Mouse (Mus musculus) urinary bladder, adult 2 months (tissue): ENCODE data around the gene Gm49394. TPM values are rescaled to one million over a fixed set of nuclear protein-coding genes. Genes with fewer than 3 reads are reported as not detected.

Source experiments
- DNase-seq: peaks from one replicate; pipeline ENCODE4 v3.0.0; 2022; ENCODE audit warnings: low spot score
- polyA plus RNA-seq: library from polyadenylated mRNA; depleted of rRNA; stranded (reverse); fragments of >200 nt; gene quantifications from 2 replicates; pipeline ENCODE4 v1.2.3, GENCODE M21; 2012; rRNA removed

Gm49394 gene
- polyA plus RNA-seq, 1 experiment: not detected

GRCm38 (mm10) chr7:142659181-142659681 lies 10.5 kb downstream of the Gm49394 start:
- DNase-seq: no peak

- DNase-seq: no peak
Observed at GRCm38 (mm10) chr7:142658681-142659180, 11.0 kb downstream of the Gm49394 start.

GRCm38 (mm10) chr7:142657821-142658614 lies 11.7 kb downstream of the Gm49394 start:
- DNase-seq: no peak

GRCm38 (mm10) chr7:142657341-142657791 lies 12.4 kb downstream of the Gm49394 start:
- no peak for DNase-seq

GRCm38 (mm10) chr7:142656055-142656454 lies 13.7 kb downstream of the Gm49394 start:
- DNase-seq: no peak

- no peak for DNase-seq
Observed at GRCm38 (mm10) chr7:142655633-142656032, 14.1 kb downstream of the Gm49394 start.

- DNase-seq: no peak
Observed at GRCm38 (mm10) chr7:142653726-142654125, 16.0 kb downstream of the Gm49394 start.

GRCm38 (mm10) chr7:142646676-142647075 lies 23.1 kb downstream of the Gm49394 start:
- DNase-seq: no peak

GRCm38 (mm10) chr7:142645045-142645444 lies 24.7 kb downstream of the Gm49394 start:
- no peak for DNase-seq

GRCm38 (mm10) chr7:142636178-142636577 lies 33.6 kb downstream of the Gm49394 start:
- DNase-seq: no peak

- DNase-seq: no peak
Observed at GRCm38 (mm10) chr7:142630691-142631090, 39.1 kb downstream of the Gm49394 start.

GRCm38 (mm10) chr7:142629806-142630205 lies 39.9 kb downstream of the Gm49394 start:
- DNase-seq: no peak

GRCm38 (mm10) chr7:142622180-142622579 lies 47.6 kb downstream of the Gm49394 start:
- DNase-seq: no peak

- DNase-seq: no peak
Observed at GRCm38 (mm10) chr7:142613077-142613476, 56.7 kb downstream of the Gm49394 start.

GRCm38 (mm10) chr7:142610627-142611406 lies 58.9 kb downstream of the Gm49394 start:
- DNase-seq: peak; percentile 32

GRCm38 (mm10) chr7:142600921-142601320 lies 68.8 kb downstream of the Gm49394 start:
- no peak for DNase-seq

Other genes with a start within 250 kb of the Gm49394 start
- gene Syt8, start 235.1 kb downstream of the Gm49394 start, polyA plus RNA-seq: 316 and 420 TPM in 2 replicates
- gene Tnni2, start 228.1 kb downstream of the Gm49394 start, polyA plus RNA-seq: 39.4 and 48.2 TPM in 2 replicates
- 379 and 420 TPM in 2 replicates for gene Lsp1, start 209.1 kb downstream of the Gm49394 start, polyA plus RNA-seq
- gene Tnnt3, start 171.1 kb downstream of the Gm49394 start, polyA plus RNA-seq: 74.3 and 79.9 TPM in 2 replicates
- gene Mrpl23, start 137.3 kb downstream of the Gm49394 start, polyA plus RNA-seq: 76.2 and 102 TPM in 2 replicates
- 11.9 and 21.9 TPM in 2 replicates for gene Igf2, start 3.1 kb downstream of the Gm49394 start, polyA plus RNA-seq
- gene Ins2, start 73.4 kb upstream of the Gm49394 start, polyA plus RNA-seq: not detected in 2 replicates